Mouse (Mus musculus): ENCODE results near the gene Manba.
"Not testable (repeated sequence)": the region's sequence is repeated elsewhere in the genome, so short reads cannot be mapped to it uniquely, and the experiment has no call there.

DNA sequence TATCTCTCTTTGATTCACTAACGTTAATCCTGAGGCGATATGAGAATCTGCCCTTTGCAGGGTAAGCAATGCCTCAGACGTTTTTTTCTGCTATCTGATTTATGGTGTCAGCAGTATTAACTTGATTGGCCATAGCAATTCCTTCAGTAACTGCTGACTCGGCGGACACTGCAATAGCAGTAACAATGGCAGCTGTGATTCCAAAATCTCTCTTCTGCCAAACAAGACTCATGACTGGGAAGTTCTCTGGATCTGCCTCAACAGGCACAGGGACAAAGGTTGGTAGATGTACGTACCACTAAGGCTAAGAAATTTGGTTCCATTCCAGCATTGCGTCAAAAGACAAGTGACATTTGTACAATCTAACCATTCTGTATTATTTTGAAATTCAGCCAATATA, 7.9 kb downstream of the Manba start:
- TF ChIP-seq POLR2A, CTCF (IDR thresholded peaks at IDR 0.05; ENCODE audit: extremely low read depth, insufficient read depth, low read length): not testable (repeated sequence)
